Mouse (Mus musculus) small intestine, adult 2 months (tissue): Measurements from ENCODE around the gene Aftph.

Experiments
- CTCF ChIP-seq: fragments of 200-500 bp; IDR thresholded peaks from 2 replicates; pipeline ENCODE4 v1.5.1; 2012; ENCODE audit warnings: low read depth, mild to moderate bottlenecking, control low read depth, inconsistent platforms, low read length, moderate library complexity, mixed read lengths; ENCODE audit not compliant: insufficient replicate concordance, insufficient read length; ENCODE audit errors: extremely low read depth
- POLR2A ChIP-seq: fragments of 200-500 bp; IDR thresholded peaks from 2 replicates; pipeline ENCODE4 v1.6.1; 2012; ENCODE audit warnings: low read depth, mild to moderate bottlenecking, control low read depth, inconsistent platforms, low read length, moderate library complexity

DNA sequence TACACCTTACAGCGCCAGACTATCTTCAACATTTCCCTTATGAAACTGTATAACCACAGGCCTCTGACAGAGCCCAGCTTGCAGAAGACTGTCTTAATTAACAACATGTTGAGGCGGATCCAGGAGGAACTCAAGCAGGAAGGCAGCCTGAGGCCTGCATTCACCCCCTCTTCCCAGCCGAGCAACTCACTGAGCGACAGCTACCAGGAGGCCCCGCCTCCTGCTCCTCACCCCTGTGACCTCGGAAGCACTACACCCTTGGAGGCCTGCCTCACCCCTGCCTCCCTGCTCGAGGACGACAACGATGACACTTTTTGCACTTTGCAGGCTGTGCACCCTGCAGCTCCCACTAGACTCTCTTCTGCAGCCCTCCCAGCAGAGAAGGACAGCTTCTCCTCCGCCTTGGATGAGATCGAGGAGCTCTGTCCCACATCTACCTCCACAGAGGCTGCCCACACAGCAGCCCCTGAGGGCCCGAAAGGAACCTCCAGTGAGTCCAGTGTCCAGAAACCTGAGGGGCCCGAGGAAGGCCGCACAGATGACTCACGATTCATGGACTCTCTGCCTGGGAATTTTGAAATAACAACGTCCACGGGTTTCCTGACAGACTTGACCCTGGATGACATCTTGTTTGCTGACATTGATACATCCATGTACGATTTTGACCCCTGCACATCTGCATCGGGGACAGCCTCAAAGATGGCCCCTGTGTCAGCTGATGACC is 93.3 kb downstream of the Aftph start:
- TF ChIP-seq POLR2A (no peak), CTCF (no peak)
